Mouse (Mus musculus): ENCODE results near the gene Adap1.

DNA sequence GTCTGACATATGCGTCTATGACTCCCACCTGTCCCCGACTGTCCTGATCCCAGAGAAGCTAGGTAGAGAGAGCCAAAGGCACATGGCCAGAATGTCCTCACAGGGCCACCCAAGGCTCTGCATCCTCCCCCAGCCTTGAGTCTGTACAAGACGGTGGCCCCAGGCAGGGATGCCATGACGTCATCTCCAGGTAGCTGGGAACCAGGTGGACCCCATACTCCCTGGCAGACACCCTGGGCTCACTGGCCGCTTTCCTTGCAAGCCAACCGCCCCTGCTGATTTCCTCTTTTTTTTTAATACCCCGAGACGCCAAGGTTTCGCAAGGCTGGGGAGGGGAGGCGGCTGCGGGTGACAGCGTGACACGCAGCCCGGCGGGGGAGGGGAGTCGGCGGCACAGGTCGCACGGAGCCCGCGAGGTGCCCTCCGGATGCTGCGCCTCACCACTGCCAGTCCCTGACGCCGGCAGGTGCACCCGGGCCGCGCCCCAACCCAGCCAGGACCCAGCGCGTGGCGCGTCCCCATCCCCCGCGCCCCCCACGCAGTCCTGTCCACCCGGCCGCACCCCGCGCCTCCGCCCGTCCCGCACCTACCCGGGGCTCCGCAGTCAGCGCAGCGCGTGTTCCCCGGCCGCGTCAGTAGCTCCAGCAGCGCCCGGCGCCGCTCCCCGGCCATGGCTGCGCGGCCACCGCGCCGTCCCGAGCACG, 579 bp downstream of the Adap1 start:
- TF ChIP-seq EP300 (IDR thresholded peaks at IDR 0.05), result no peak
- no peak for TF ChIP-seq CTCF (IDR thresholded peaks at IDR 0.05)
